Mouse (Mus musculus): ENCODE measurements around the gene Ss18l1. TPM values are rescaled to one million over a fixed set of nuclear protein-coding genes. Genes with fewer than 3 reads are reported as not detected.
A peak's percentile ranks its signal among the peaks of the same experiment; 100 is the strongest.

Ss18l1 gene
- 1 to 10 TPM; 1.8 to 2.2 TPM for polyA plus RNA-seq (2017; shearing (Covaris generic))

GRCm38 (mm10) chr2:180042256-180042857 lies at the start of gene Ss18l1, which contains the start of gene Psma7:
Gene Ss18l1 (plus strand): TSS chr2:180042509.
Gene Psma7 (minus strand): TSS chr2:180042433.
- peak; percentile 82 for ATAC-seq

- ATAC-seq = no peak
Measured at GRCm38 (mm10) chr2:179993071-179993470, 49.2 kb upstream of the Ss18l1 start.

- ATAC-seq = no peak
Measured at GRCm38 (mm10) chr2:179998431-179998830, 43.9 kb upstream of the Ss18l1 start.

DNA sequence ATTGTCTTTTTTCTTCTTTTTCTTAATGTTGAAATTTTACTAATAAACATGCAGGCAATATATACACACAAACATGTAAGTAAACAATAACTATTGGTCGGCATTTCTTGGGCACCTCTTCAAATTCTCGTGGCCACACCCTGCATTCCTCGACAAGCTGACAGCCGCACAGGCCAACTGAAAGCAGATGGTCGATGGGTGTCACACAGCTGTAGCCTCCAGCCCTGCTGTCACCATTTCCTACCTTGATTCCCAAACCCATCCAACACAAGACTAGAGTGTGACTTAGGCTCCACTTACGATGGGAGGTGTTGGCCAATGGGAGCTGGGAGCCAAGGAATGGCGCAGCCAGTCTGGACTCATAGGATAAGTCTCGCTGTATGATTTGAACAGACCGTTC lies 40.7 kb upstream of the Ss18l1 start:
- no peak for ATAC-seq

DNA sequence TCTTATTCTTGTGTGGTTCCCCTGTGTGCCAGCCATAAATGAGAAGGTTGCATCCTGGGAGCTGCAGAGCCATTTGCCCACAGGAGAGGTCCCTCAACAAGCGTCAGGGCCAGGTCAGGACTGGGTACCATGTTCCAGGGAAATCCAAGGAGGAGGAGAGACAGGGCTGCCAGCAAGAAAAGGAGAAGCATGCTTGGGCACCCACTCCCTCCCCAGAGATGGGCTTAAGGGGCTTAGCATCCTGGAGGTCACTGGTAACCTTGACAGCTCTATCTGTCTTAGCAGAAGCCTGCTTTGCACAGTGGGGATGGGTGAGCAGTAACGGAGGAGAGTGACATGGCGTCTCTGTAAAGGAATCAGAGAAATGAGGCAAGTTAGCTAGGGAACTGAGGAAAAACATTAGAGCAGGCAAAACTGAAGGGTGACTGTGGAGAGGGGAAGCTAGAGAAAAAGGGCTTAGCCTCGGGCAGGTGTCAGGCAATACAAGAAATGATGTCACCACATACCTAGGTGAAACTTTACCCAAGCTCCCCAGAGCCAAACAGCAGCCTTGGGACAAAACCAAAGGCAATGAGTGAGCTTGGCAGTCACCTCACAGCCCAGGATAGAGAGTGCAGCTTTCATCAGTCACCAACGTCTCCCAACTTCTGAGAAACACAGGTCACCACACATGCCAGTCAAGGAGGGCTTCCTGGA lies 36.5 kb upstream of the Ss18l1 start:
- ATAC-seq = no peak

GRCm38 (mm10) chr2:180006352-180007017 lies 35.8 kb upstream of the Ss18l1 start:
- ATAC-seq = no peak

DNA sequence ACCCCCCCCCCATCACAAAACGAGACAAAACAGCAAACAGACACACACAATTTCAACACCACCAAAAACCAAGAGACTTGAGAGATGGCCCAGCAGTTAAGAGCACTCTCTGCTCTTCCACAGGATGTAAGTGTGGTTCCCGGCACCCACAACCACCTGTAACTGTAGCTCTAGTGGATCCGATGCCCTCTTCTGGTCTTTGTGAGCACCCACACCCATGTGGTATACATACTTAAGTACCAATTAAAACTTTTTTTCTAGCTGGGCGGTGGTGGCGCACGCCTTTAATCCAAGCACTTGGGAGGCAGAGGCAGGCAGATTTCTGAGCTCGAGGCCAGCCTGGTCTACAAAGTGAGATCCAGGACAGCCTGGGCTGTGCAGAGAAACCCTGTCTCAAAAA lies 31.6 kb upstream of the Ss18l1 start:
- ATAC-seq = no peak

GRCm38 (mm10) chr2:180011370-180011769 lies 30.9 kb upstream of the Ss18l1 start:
- ATAC-seq = no peak

DNA sequence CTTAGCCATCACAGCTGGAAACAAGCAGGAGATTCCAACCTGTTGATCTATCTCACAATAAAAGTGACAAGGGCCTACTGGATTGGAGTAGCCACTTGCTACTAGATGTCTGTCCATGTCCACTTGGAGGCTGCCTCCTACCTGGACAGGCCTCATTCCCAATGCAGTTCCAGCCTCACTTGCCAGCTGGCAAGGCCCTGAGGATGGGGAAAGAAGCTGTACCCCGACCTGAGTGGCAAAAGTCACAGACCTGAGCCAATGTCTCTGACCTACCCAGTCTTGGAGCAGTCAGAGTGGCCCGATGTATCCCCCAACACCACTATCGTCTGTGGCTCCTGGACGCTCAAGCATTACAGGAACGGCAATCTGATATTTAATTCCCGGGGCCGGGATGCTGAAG lies 28.6 kb upstream of the Ss18l1 start:
- no peak for ATAC-seq

DNA sequence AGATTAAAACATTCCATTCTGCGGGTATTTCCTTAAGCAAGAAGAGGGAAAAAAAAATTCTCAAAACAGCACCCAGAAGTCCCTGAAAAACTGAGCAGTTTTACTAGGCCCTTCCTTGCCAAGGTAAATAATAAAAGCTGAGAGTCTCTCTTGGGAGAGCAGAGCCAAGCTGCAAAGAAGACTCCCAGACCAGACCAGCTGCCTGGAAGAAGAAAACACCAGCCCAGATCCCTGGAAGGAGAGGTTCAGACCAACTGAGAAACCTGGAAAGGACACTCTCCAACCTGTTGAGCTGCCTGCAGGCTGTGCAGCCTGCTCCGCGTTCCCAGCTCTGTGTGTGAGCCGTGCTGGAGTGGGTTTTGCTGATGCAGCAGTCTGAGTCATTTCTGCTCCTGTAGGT lies 24.7 kb upstream of the Ss18l1 start:
- ATAC-seq = no peak

GRCm38 (mm10) chr2:180018573-180018972 lies 23.7 kb upstream of the Ss18l1 start:
- no peak for ATAC-seq

- ATAC-seq = no peak
Measured at GRCm38 (mm10) chr2:180020091-180020661, 22.1 kb upstream of the Ss18l1 start.

DNA sequence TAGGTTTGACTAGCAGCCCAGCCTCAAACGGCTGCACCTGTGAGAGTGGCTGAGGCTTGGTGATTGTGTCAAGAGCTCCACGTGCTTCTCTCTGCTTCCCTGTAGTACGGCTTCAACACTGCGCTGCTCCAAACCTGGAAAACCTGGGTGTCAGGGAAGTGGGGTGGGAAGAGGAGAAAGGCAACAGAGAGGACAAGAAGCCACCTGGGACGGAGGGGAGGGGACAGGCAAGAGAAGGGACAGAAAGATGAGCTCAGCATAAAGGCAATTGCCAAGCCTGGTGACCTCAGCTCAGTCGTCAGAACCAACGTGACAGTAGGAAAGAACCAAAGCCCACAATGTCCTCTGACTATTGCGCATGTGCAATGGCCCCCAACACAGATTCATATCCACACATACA lies 21.4 kb upstream of the Ss18l1 start:
- ATAC-seq = no peak

DNA sequence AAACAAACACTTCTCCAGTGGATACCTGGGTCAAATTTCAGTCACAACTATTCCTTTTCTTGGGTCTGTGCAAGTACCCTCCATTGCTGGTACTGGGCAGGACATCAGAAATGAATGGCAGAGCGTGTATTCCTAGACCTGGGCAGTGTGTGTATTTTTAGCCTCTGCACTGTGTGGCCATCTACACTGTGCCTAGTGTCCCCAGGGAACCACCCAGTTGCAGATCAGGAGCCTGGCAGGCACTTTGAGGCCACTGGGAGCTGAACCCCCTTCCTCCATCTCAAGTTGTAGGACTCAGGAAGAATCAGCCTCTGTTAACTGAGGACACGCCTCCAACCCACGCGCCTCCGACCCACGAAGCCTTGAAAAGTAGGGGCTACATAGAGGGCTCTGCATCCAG lies 19.6 kb upstream of the Ss18l1 start:
- ATAC-seq = no peak

GRCm38 (mm10) chr2:180024401-180025098 lies 17.8 kb upstream of the Ss18l1 start, which contains the start of gene Lsm14b:
Gene Lsm14b (plus strand): TSS chr2:180024987.
- ATAC-seq = peak; percentile 90

DNA sequence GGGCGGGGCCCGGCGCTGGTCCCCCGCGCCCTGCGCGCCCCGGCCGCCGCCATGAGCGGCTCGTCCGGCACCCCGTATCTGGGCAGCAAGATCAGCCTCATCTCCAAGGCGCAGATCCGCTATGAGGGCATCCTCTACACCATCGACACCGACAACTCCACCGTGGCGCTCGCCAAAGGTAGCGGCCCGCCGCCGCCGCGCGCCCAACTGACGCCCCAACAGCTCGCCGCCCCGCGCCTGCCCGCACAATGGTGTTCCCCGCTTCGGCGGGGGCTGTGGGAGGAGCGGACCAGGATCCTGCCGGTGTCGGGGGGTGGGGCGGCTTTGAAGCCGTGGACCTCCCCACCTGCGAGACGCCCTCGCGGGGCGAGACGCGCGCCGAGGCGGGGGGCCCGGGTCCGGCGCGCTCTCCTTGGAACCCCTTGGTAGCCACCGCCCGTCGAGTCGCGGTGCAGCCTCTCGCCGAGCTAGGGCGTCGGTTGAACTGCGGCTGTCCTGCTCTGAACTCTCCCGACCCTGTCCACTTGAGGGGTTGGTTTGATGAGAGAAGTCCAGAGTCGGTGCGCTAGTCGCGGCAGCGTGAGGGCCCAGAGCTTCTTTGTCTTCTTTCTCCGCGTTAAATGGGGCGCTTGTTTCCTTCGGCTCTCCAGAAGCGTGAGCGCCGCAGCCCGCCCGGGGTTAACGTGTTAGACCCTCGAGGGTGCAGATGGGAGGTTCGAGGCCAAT lies 17.0 kb upstream of the Ss18l1 start:
- peak; percentile 11 for ATAC-seq

DNA sequence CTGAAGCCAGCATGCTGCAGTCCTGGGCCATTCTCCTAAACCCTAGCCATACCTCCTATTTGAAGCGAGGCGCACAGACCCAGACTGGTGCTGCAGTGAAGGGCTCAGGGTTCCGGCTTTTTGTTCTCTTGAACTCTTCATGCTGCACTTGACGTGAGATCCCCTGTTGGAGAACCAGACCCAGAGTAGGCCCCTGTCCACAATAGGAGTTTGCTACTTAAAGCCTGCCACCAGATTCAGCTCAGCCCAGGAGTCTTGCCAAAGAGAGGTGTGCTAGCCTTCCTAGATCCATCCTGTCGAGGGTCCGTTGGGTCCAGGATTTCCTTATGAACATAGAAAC lies 16.5 kb upstream of the Ss18l1 start:
- no peak for ATAC-seq

DNA sequence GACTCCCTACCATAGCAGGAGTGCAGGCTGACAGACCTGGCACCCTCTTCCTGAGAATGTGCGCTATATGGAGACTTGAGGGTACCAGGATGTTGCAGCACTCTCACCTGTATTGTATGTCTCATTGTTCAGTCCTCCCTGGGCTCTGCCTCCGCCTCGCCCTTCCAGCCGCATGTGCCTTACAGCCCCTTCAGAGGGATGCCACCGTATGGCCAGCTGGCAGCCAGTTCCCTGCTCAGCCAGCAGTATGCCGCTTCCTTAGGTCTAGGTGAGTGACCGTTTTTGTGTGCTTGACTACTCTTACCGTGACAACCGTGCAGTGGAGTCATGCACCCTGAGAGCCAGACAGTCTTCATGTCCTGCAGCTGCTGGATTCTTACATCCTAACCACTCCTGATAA lies 14.5 kb upstream of the Ss18l1 start:
- ATAC-seq = no peak

DNA sequence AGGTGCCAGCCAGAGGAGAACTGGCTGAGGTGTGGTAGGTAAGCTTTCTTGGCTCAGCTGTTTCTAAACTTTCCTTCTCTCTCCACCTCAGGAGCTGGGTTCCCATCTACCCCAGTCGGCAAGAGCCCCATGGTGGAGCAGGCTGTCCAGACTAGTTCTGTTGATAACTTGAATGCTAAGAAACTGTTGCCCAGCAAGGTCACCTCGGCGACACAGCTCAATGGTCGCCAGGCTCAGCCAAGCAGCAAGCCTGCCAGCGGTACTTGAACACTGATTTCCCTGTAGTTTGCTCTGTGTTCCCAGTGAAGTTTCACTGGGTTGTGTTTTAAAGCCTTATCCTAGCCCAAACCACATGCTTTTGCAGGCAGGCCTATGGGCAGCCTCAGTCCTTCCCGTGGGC lies 11.0 kb upstream of the Ss18l1 start:
- no peak for ATAC-seq

- no peak for ATAC-seq
Measured at GRCm38 (mm10) chr2:180032925-180033324, 9.4 kb upstream of the Ss18l1 start.

GRCm38 (mm10) chr2:180033956-180034355 lies 8.4 kb upstream of the Ss18l1 start:
- ATAC-seq = no peak

GRCm38 (mm10) chr2:180034753-180035152 lies 7.6 kb upstream of the Ss18l1 start:
- no peak for ATAC-seq

Data from CD4-positive, CD25-positive, alpha-beta regulatory T cell, adult 4 months (primary cell).